Mouse (Mus musculus) kidney, adult 2 months (tissue): ENCODE results near the gene Ier2. TPM values are rescaled to one million over a fixed set of nuclear protein-coding genes. Genes with fewer than 3 reads are reported as not detected.
A peak's percentile ranks its signal among the peaks of the same experiment; 100 is the strongest.

Experiments
- DNase-seq: peaks from one replicate; pipeline ENCODE4 v3.0.0; 2021
- H3K27ac ChIP-seq: fragments of 200-500 bp; 2 replicates; pipeline ENCODE4 v1.5.1; 2012; ENCODE audit warnings: low read depth, low read length, control low read depth, inconsistent platforms; ENCODE audit not compliant: insufficient read depth
- H3K27me3 ChIP-seq: fragments of 200-500 bp; replicated peaks from 2 replicates; pipeline ENCODE4 v1.6.1; 2012; ENCODE audit warnings: mild to moderate bottlenecking, moderate library complexity, low read length, inconsistent platforms; ENCODE audit not compliant: control insufficient read depth, insufficient read depth
- H3K36me3 ChIP-seq: fragments of 200-500 bp; 2 replicates; pipeline ENCODE4 v1.6.1; 2012; ENCODE audit warnings: mild to moderate bottlenecking, moderate library complexity, low read length, inconsistent platforms; ENCODE audit not compliant: control insufficient read depth, insufficient read depth
- H3K4me1 ChIP-seq: fragments of 200-500 bp; 2 replicates; pipeline ENCODE4 v1.6.1; 2011; ENCODE audit warnings: low read length; ENCODE audit not compliant: control insufficient read depth, insufficient read depth
- H3K4me3 ChIP-seq: fragments of 200-500 bp; 2 replicates; pipeline ENCODE4 v1.5.1; 2011; ENCODE audit warnings: mild to moderate bottlenecking, low read depth, low read length, control low read depth; ENCODE audit not compliant: insufficient read depth
- CTCF ChIP-seq: fragments of 200-500 bp; conservative IDR thresholded peaks from 2 replicates; pipeline ENCODE4 v1.5.1; 2011; ENCODE audit warnings: low read depth, mild to moderate bottlenecking, control low read depth, low read length, moderate library complexity, mixed read lengths; ENCODE audit not compliant: insufficient read depth, insufficient read length
- POLR2A ChIP-seq: fragments of 200-500 bp; IDR thresholded peaks from one replicate; pipeline ENCODE4 v1.6.1; 2011; ENCODE audit warnings: low read depth, low read length, control low read depth
- WGBS: fragments of 180-500 bp; shearing (Covaris S2); methylation state at CpG from one replicate; pipeline ENCODE4 v1.1.7; 2018; 5-methylcytosine and 5-hydroxymethylcytosine counted together
- polyA plus RNA-seq: library from polyadenylated mRNA; depleted of rRNA; stranded (reverse); fragments of >200 nt; gene quantifications from 2 replicates; pipeline ENCODE4 v1.2.3, GENCODE M21; 2012

Ier2 gene
- polyA plus RNA-seq, 1 experiment = 7.3 TPM

DNA sequence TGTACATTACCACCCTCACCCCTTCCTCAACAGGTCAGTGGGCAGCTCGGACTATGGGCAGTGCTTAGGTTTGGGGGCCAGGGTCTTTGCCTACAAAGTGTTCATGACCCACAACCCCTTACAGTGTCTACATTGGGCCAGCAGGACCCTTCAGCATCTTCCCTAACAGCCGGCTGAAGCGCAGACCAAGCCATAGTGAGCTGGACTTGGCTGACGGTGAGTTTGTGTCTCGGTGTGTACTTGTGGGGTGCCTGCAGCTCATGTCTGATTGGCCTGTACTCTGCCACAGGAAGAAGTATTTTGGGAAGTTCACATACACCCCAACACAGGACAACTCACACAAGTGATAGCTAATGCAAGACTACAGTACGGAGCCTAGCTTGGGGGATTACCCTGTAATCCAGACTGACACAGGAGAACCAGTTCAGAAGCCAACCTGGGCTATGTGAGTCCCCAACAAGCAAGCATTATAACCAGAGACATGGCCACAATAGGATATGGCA lies 40.4 kb upstream of the Ier2 start:
- TF ChIP-seq CTCF (no peak), POLR2A (no peak)
- 81% methylated on average over 6 of the region's 6 CpGs for WGBS
- H3K4me3 ChIP-seq = no peak overlapping the region
- H3K36me3 ChIP-seq = no peaks in the 10 kb centered on the region
- H3K27ac ChIP-seq = no peak overlapping the region
- peaks cover 4% of the 10 kb centered on the region; the same call in 1 of the 2 replicates for H3K27me3 ChIP-seq
- DNase-seq = no peak
- H3K4me1 ChIP-seq = 0 out of 2 replicates have a peak, but pooled peaks cover 3% of the 10 kb centered on the region

DNA sequence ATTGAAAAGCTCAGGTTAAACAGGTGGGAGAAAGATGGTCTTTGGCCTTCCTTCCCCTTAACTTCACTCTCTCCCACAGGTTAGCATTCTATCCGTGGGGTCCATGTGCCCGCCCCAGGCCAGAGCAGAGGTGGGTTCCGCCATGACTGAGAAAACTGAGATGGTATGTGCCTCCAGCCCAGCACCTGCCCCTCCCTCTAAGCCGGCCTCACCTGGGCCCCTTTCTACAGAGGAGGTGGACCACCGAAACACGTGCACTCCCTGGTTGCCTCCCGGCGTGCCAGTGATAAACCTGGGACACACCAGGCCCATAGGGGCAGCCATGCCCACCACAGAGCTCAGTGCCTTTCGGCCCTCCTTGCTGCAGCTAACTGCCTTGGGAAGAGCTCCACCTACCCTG lies 39.9 kb upstream of the Ier2 start:
- WGBS = 77% methylated on average over 9 of the region's 9 CpGs
- Histone ChIP-seq H3K36me3 (no peaks in the 10 kb centered on the region), H3K4me3 (no peak overlapping the region), H3K27me3 (peaks cover 4% of the 10 kb centered on the region; the same call in 1 of the 2 replicates), H3K4me1 (0 out of 2 replicates have a peak, but pooled peaks cover 3% of the 10 kb centered on the region), H3K27ac (no peak overlapping the region)
- DNase-seq = no peak
- TF ChIP-seq POLR2A (no peak), CTCF (no peak)

DNA sequence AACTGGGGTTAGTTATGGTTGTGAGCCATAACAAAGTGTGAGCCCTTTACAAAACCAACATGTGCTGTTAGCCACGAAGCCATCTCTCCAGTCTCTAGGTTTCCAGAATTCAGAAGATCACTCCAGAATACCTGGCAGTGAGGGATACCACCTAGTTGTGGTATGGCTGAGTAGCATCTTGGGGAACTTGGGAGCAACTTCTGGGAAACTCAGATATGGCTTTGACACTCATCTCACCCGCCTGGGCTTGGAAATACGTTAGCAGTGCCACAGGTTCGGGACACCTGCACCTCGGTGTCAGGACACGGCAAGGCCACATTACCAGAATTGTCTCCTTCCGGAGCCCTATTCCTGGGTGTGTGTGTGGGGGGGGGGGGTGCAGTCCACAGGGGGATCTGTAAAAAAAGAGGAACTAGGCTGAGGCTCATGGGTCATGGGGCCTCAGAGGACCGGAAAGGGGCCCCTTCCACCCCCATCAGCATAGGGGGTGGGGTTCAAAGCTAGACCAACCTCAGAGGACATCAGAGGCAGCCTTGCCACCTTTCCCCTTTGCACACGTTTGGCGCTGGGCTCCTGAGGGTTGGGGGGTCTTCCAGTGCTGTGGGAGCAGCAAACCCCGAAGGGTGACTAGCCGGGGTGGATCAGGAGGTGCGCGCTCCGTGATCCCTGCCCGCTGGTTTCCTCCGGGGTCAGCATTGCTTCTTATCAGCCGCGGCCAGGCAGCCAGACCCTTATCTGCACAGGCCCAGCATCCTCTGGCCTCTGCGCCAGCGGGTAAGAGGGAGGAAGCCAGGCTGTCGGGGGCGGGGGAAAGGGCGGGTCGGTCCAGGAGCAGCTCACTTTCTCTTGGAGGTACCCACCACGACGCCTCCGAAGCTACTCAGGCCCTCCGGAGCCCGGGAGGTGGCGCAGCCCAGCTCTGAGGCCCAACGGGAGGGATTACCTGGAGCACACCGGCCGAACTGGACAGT lies 38.6 kb upstream of the Ier2 start, which contains the start of gene Lyl1:
Gene Lyl1 (plus strand): TSS at position 517 of the 971 bp plus-strand sequence.
- peak within 1 kb of the TSS; percentile 24; the same call in 1 of the 2 replicates for H3K4me3 ChIP-seq
- 0 out of 2 replicates have a peak, but pooled peaks cover 3% of the 10 kb centered on the region for H3K4me1 ChIP-seq
- TF ChIP-seq POLR2A (no peak), CTCF (no peak)
- WGBS = 21% methylated on average over 34 of the region's 34 CpGs
- no peaks in the 10 kb centered on the region for H3K36me3 ChIP-seq
- peak within 1 kb of the TSS; percentile 32 for H3K27ac ChIP-seq
- peaks cover 4% of the 10 kb centered on the region; the same call in 1 of the 2 replicates for H3K27me3 ChIP-seq
- DNase-seq = peak; percentile 84

DNA sequence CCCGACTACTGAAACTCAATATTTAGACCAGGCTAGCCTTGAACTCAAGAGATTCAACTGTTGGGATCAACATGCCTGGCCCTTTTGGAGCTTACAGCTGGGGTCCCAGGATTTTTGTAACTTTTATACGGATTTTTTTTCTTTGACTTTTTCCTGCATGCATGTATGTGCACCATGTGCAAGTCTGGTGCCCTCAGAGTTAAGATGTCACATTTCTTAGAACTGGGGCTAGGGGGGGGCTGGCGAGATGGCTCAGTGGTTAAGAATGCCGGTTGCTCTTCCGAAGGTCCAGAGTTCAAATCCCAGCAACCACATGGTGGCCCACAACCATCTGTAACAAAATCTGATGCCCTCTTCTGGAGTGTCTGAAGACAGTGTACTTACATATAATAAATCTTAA lies 37.9 kb upstream of the Ier2 start:
- no peak overlapping the region for H3K27ac ChIP-seq
- WGBS = 65% methylated on average over 5 of the region's 5 CpGs
- H3K4me1 ChIP-seq = 0 out of 2 replicates have a peak, but pooled peaks cover 3% of the 10 kb centered on the region
- H3K27me3 ChIP-seq = peaks cover 3% of the 10 kb centered on the region; the same call in 1 of the 2 replicates
- TF ChIP-seq POLR2A = no peak
- no peaks in the 10 kb centered on the region for H3K36me3 ChIP-seq
- no peak overlapping the region for H3K4me3 ChIP-seq
- DNase-seq = no peak

DNA sequence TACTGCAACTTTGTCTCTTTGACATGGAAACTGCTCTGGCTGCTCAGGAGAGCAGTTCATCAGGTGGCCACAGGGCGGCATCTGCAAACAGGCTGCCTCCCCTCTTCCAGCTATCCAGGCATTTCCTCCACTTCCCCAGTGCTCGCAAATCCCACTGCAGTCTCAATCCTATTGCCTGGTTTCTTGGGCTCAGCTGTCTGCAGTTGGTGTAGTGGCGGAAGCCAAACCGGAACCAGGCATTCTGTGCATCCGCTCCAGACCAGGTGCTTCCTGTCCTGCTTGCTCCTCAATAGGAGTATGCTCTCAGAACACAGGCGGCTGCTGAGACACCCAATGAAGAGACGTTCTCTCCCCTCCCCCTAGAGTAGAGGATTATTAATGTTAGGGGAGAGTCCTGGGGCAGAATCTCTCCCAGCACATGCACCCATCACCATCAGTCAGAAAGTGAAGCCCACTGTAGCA lies 37.2 kb upstream of the Ier2 start:
- H3K36me3 ChIP-seq = no peaks in the 10 kb centered on the region
- WGBS = 45% methylated on average over 7 of the region's 7 CpGs
- peak; percentile 91 for DNase-seq
- no peak overlapping the region for H3K4me3 ChIP-seq
- TF ChIP-seq POLR2A (no peak), CTCF (peak; percentile 71)
- H3K4me1 ChIP-seq = 0 out of 2 replicates have a peak, but pooled peaks cover 3% of the 10 kb centered on the region
- H3K27ac ChIP-seq = no peak overlapping the region
- no peaks in the 10 kb centered on the region for H3K27me3 ChIP-seq

DNA sequence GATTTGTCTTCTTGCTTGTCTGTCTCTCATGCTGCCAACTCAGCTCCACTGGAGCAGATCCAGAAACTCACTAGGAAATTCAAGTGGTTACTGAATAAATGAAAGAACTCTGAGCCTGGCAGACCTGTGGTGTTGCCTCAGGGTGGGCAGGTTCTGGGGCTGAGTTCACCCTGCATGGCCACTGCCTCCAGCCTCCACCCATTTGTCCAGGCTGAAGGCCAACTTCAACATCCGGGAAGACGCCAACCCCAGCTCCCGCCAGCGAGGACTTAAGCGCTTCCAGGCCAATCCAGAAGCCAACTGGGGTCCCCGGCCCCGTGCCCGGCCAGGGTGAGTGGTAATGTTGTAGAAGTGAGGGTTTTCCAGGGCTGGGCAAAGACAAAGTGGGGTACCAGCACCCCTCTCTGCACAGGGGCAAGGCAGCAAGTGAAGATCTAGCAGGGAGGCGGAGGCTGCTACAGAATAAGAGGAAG lies 36.3 kb upstream of the Ier2 start:
- 0 out of 2 replicates have a peak, but pooled peaks cover 3% of the 10 kb centered on the region for H3K4me1 ChIP-seq
- H3K36me3 ChIP-seq = no peaks in the 10 kb centered on the region
- no peaks in the 10 kb centered on the region for H3K27me3 ChIP-seq
- peak; percentile 90 for DNase-seq
- H3K27ac ChIP-seq = peak overlapping the region; percentile 63
- WGBS = 43% methylated on average over 9 of the region's 9 CpGs
- peak overlapping the region; percentile 18; the same call in 1 of the 2 replicates for H3K4me3 ChIP-seq
- no peak for TF ChIP-seq CTCF
- no peak for TF ChIP-seq POLR2A

DNA sequence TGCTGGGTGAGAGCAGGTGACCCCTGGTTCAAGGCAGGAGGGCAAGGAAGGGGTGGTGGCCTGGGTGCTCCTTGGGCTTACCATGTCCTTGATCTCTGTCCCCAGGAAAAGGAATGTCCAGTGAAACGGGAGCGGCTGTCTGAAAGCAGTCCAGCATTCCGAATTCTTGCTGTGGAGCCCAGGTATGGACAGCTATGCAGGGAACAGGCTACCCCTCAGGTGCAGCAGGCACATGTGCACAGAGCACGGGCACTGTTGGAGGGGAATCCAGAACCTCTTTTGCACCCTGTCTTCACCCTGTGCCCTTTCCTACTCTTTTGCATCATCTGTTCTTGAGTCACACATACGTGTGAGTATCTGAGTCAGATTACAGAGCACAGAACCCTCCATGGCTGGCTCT lies 35.6 kb upstream of the Ier2 start:
- H3K4me3 ChIP-seq = no peak overlapping the region
- no peak overlapping the region for H3K27ac ChIP-seq
- H3K4me1 ChIP-seq = 0 out of 2 replicates have a peak, but pooled peaks cover 3% of the 10 kb centered on the region
- TF ChIP-seq POLR2A (no peak), CTCF (no peak)
- DNase-seq = no peak
- 90% methylated on average over 5 of the region's 5 CpGs for WGBS
- H3K36me3 ChIP-seq = no peaks in the 10 kb centered on the region
- H3K27me3 ChIP-seq = no peaks in the 10 kb centered on the region
